Mouse (Mus musculus): ENCODE results near the gene Calml4. TPM values are rescaled to one million over a fixed set of nuclear protein-coding genes. Genes with fewer than 3 reads are reported as not detected.

Gene Calml4
- polyA plus RNA-seq, 1 experiment, result 12.6 TPM

GRCm38 (mm10) chr9:62901736-62902135 lies 43.9 kb downstream of the Calml4 start:
- H3K4me1 ChIP-seq (ENCODE audit: control insufficient read depth, insufficient read depth, low read length), result no peaks in the 10 kb centered on the region
- TF ChIP-seq POLR2A (IDR thresholded peaks at IDR 0.05; ENCODE audit: borderline replicate concordance, control insufficient read depth, low read depth, low read length) (no peak), CTCF (IDR thresholded peaks at IDR 0.05; ENCODE audit: control insufficient read depth, insufficient read depth, low read length) (no peak)

DNA sequence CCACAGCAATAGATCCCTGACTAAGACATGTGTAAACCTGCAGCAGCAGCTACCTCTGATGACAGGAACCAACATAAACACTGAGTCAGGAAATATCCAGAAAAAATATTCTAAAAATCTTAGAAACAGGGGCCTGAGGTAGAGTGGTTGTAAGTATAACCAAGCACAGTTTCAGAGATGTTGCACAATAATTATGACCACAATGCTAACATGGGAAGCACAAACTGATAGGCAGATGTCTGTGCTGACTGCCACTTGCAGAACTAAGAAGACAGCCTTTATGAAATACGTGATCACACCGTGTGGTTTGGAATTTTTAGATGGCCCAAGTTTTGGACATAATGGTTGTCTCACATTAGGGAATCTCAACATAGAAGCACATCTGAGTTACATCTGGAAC lies 46.0 kb downstream of the Calml4 start:
- Histone ChIP-seq H3K4me1 (ENCODE audit: control insufficient read depth, insufficient read depth, low read length) (no peaks in the 10 kb centered on the region), H3K4me3 (replicated peaks; ENCODE audit: control insufficient read depth, low read depth, low read length) (no peak overlapping the region), H3K27ac (ENCODE audit: control insufficient read depth, insufficient read depth, low read depth, low read length, poor library complexity) (no peak overlapping the region)
- 47% methylated on average over 2 of the region's 2 CpGs for WGBS
- TF ChIP-seq POLR2A (IDR thresholded peaks at IDR 0.05; ENCODE audit: borderline replicate concordance, control insufficient read depth, low read depth, low read length) (no peak), CTCF (IDR thresholded peaks at IDR 0.05; ENCODE audit: control insufficient read depth, insufficient read depth, low read length) (no peak)

More at GRCm38 (mm10) chr9:62901736-62902135, 43.9 kb downstream of the Calml4 start:
- Histone ChIP-seq H3K4me3 (replicated peaks; ENCODE audit: control insufficient read depth, low read depth, low read length) (no peak overlapping the region), H3K27ac (ENCODE audit: control insufficient read depth, insufficient read depth, low read depth, low read length, poor library complexity) (no peak overlapping the region)
- WGBS, result 93% methylated on average over 2 of the region's 2 CpGs

- Histone ChIP-seq H3K4me1 (ENCODE audit: control insufficient read depth, insufficient read depth, low read length) (no peaks in the 10 kb centered on the region), H3K27ac (ENCODE audit: control insufficient read depth, insufficient read depth, low read depth, low read length, poor library complexity) (no peak overlapping the region), H3K4me3 (replicated peaks; ENCODE audit: control insufficient read depth, low read depth, low read length) (no peak overlapping the region)
- TF ChIP-seq POLR2A (IDR thresholded peaks at IDR 0.05; ENCODE audit: borderline replicate concordance, control insufficient read depth, low read depth, low read length) (no peak), CTCF (IDR thresholded peaks at IDR 0.05; ENCODE audit: control insufficient read depth, insufficient read depth, low read length) (no peak)
- 92% methylated on average over 8 of the region's 8 CpGs for WGBS
These were observed 47.2 kb downstream of the Calml4 start for GRCm38 (mm10) chr9:62905039-62905438.

- Histone ChIP-seq H3K4me1 (ENCODE audit: control insufficient read depth, insufficient read depth, low read length) (peaks cover 1% of the 10 kb centered on the region; the same call in 1 of the 2 replicates), H3K27ac (ENCODE audit: control insufficient read depth, insufficient read depth, low read depth, low read length, poor library complexity) (no peak overlapping the region), H3K4me3 (replicated peaks; ENCODE audit: control insufficient read depth, low read depth, low read length) (no peak overlapping the region)
- WGBS, result 48% methylated on average over 5 of the region's 5 CpGs
- no peak for TF ChIP-seq CTCF (IDR thresholded peaks at IDR 0.05; ENCODE audit: control insufficient read depth, insufficient read depth, low read length)
- TF ChIP-seq POLR2A (IDR thresholded peaks at IDR 0.05; ENCODE audit: borderline replicate concordance, control insufficient read depth, low read depth, low read length), result no peak
These were observed 55.6 kb downstream of the Calml4 start for GRCm38 (mm10) chr9:62913390-62914069.

GRCm38 (mm10) chr9:62917059-62917458 lies 59.2 kb downstream of the Calml4 start:
- Histone ChIP-seq H3K4me1 (ENCODE audit: control insufficient read depth, insufficient read depth, low read length) (peaks cover 1% of the 10 kb centered on the region; the same call in 1 of the 2 replicates), H3K4me3 (replicated peaks; ENCODE audit: control insufficient read depth, low read depth, low read length) (no peak overlapping the region), H3K27ac (ENCODE audit: control insufficient read depth, insufficient read depth, low read depth, low read length, poor library complexity) (no peak overlapping the region)
- 95% methylated on average over 1 of the region's 1 CpGs for WGBS
- TF ChIP-seq POLR2A (IDR thresholded peaks at IDR 0.05; ENCODE audit: borderline replicate concordance, control insufficient read depth, low read depth, low read length), result no peak
- no peak for TF ChIP-seq CTCF (IDR thresholded peaks at IDR 0.05; ENCODE audit: control insufficient read depth, insufficient read depth, low read length)

- no peak overlapping the region for H3K4me3 ChIP-seq (replicated peaks; ENCODE audit: control insufficient read depth, low read depth, low read length)
- H3K27ac ChIP-seq (ENCODE audit: control insufficient read depth, insufficient read depth, low read depth, low read length, poor library complexity), result no peak overlapping the region
- TF ChIP-seq POLR2A (IDR thresholded peaks at IDR 0.05; ENCODE audit: borderline replicate concordance, control insufficient read depth, low read depth, low read length), result no peak
- no peak for TF ChIP-seq CTCF (IDR thresholded peaks at IDR 0.05; ENCODE audit: control insufficient read depth, insufficient read depth, low read length)
- no peaks in the 10 kb centered on the region; the same call in 1 of the 2 replicates for H3K4me1 ChIP-seq (ENCODE audit: control insufficient read depth, insufficient read depth, low read length)
- WGBS, result 27% methylated on average over 2 of the region's 2 CpGs
These were observed 63.0 kb downstream of the Calml4 start for GRCm38 (mm10) chr9:62920877-62921276.

DNA sequence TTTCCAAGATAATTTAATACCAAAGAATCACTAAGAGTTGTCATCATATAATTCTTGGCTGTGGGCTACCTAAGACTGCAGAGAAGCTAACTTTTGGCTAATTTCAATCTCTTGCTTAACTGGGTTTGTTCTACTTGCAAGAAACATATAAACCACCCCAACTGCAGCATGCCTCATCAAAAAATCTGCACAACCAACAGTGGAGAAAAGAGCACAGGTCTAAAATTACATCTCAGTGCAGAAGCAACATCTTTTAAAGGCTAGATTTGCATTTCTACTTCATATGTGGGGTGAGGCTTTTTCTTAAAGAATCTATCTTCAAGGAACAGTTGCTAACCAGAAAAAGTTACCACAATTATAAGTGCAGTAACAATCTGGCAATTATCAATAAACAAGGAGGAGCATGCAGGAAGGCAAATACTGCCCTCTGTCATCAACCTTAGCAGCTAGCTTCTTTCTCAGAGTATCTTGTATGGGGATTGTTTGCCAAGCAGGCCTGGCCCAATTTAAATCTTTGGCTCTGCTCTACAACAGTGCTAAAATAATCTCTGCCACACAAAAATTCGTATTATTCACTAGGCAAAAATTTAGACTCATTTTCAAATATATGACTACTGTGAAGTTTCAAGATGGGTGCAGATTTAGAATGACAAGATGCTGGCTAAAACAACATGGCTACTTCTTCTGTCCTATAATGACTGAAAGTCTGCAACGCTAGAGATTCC lies 67.2 kb downstream of the Calml4 start:
- no peak overlapping the region for H3K27ac ChIP-seq (ENCODE audit: control insufficient read depth, insufficient read depth, low read depth, low read length, poor library complexity)
- 89% methylated on average over 2 of the region's 2 CpGs for WGBS

More for the DNA sequence above, 67.2 kb downstream of the Calml4 start:
- H3K4me1 ChIP-seq (ENCODE audit: control insufficient read depth, insufficient read depth, low read length), result no peaks in the 10 kb centered on the region; the same call in 1 of the 2 replicates
- H3K4me3 ChIP-seq (replicated peaks; ENCODE audit: control insufficient read depth, low read depth, low read length), result no peak overlapping the region
- TF ChIP-seq POLR2A (IDR thresholded peaks at IDR 0.05; ENCODE audit: borderline replicate concordance, control insufficient read depth, low read depth, low read length), result no peak
- TF ChIP-seq CTCF (IDR thresholded peaks at IDR 0.05; ENCODE audit: control insufficient read depth, insufficient read depth, low read length), result no peak

Other genes with a start within 250 kb of the Calml4 start
- gene Itga11, start 180.3 kb upstream of the Calml4 start, polyA plus RNA-seq (2011; ENCODE audit: insufficient read depth, insufficient read length, low replicate concordance, missing spikeins), result 0.65 and 1.1 TPM in 2 replicates
- gene Fem1b, start 46.1 kb upstream of the Calml4 start, polyA plus RNA-seq (2011; ENCODE audit: insufficient read depth, insufficient read length, low replicate concordance, missing spikeins), result 10.1 and 20.0 TPM in 2 replicates
- gene Cln6, start 19.3 kb upstream of the Calml4 start, polyA plus RNA-seq (2011; ENCODE audit: insufficient read depth, insufficient read length, low replicate concordance, missing spikeins), result 31.7 and 33.3 TPM in 2 replicates
- 11.2 and 13.2 TPM in 2 replicates for gene Pias1, start 129.8 kb downstream of the Calml4 start, polyA plus RNA-seq (2011; ENCODE audit: insufficient read depth, insufficient read length, low replicate concordance, missing spikeins)

All from bone marrow, adult 2 months (tissue).